ENCODE assay signal across 29 mouse cellular contexts in genomic region chr6:48251954-48252353, GRCm38 (mm10).
"Had no signal": no experiment of that assay in that cellular context is flagged by ENCODE, and none has a peak within 500 bp of the region (broad histone marks: within the 10 kb centered on the region; RNA-seq: fewer than 3 reads in every experiment).

No protein-coding gene starts in this region.

- H3K27me3 ChIP-seq: heart, embryonic 12.5 days; heart, embryonic 13.5 days; heart, embryonic 15.5 days; hindbrain, embryonic 12.5 days; hindbrain, embryonic 13.5 days; hindbrain, embryonic 15.5 days; intestine, embryonic 15.5 days; kidney, embryonic 15.5 days had no signal

- DNase-seq: heart, postnatal 14 days; heart, postnatal 36 days; heart, postnatal 4 days; kidney, adult 11 months; kidney, adult 18-20 months; kidney, adult 2 months; kidney, adult 8-10 months; kidney, adult 9 months; kidney, postnatal 10 days; kidney, postnatal 14 days; kidney, postnatal 25 days; kidney, postnatal 36 days; layer of hippocampus, adult 9-11 months; layer of hippocampus, postnatal 36 days had no signal

- H3K36me3 ChIP-seq: heart, embryonic 12.5 days; heart, embryonic 13.5 days; heart, embryonic 15.5 days; hindbrain, embryonic 10.5 days; hindbrain, embryonic 12.5 days; hindbrain, embryonic 13.5 days; hindbrain, embryonic 15.5 days; intestine, embryonic 15.5 days; kidney, embryonic 15.5 days had no signal

- H3K27ac ChIP-seq: heart, embryonic 13.5 days; heart, embryonic 15.5 days; hindbrain, embryonic 10.5 days; hindbrain, embryonic 12.5 days; hindbrain, embryonic 13.5 days; hindbrain, embryonic 14.5 days; hindbrain, embryonic 15.5 days; hindbrain, postnatal 0 days; intestine, embryonic 15.5 days; kidney, embryonic 15.5 days; kidney, postnatal 0 days; layer of hippocampus, adult 2 months; left cerebral cortex, adult 2 months had no signal

- H3K4me2 ChIP-seq: heart, embryonic 11.5 days; heart, embryonic 12.5 days; heart, embryonic 13.5 days; heart, embryonic 15.5 days; hindbrain, embryonic 12.5 days; hindbrain, embryonic 13.5 days; hindbrain, embryonic 14.5 days; hindbrain, embryonic 15.5 days; intestine, embryonic 15.5 days; kidney, embryonic 15.5 days had no signal

- H3K4me1 ChIP-seq: heart, embryonic 12.5 days; heart, embryonic 13.5 days; heart, embryonic 15.5 days; hindbrain, embryonic 10.5 days; hindbrain, embryonic 12.5 days; hindbrain, embryonic 13.5 days; hindbrain, embryonic 15.5 days; intestine, embryonic 15.5 days; kidney, embryonic 15.5 days had no signal

- H3K9me3 ChIP-seq: heart, embryonic 12.5 days; heart, embryonic 13.5 days; heart, embryonic 15.5 days; hindbrain, embryonic 10.5 days; hindbrain, embryonic 12.5 days; hindbrain, embryonic 13.5 days; hindbrain, embryonic 15.5 days; intestine, embryonic 15.5 days; kidney, embryonic 15.5 days had no signal

- H3K4me3 ChIP-seq: heart, embryonic 12.5 days; heart, embryonic 13.5 days; heart, embryonic 15.5 days; hindbrain, embryonic 10.5 days; hindbrain, embryonic 12.5 days; hindbrain, embryonic 13.5 days; hindbrain, embryonic 15.5 days; intestine, embryonic 15.5 days; kidney, embryonic 15.5 days; layer of hippocampus, adult 2 months; left cerebral cortex, adult 2 months had no signal

- H3K9ac ChIP-seq: heart, embryonic 12.5 days; heart, embryonic 13.5 days; heart, embryonic 15.5 days; hindbrain, embryonic 12.5 days; hindbrain, embryonic 13.5 days; hindbrain, embryonic 14.5 days; hindbrain, embryonic 15.5 days; intestine, embryonic 15.5 days; kidney, embryonic 15.5 days had no signal
